Mouse (Mus musculus) neural tube, embryonic 12.5 days (tissue): ENCODE results near the gene Kifc1. TPM values are rescaled to one million over a fixed set of nuclear protein-coding genes. Genes with fewer than 3 reads are reported as not detected.

Source experiments
- ATAC-seq: fragments of 200-750 bp; cut with Nextera tagmentation; 2 replicates; pipeline ENCODE4 v1.8.0; 2017; ENCODE audit warnings: low read depth, mild to moderate bottlenecking, moderate TSS enrichment, moderate library complexity; ENCODE audit not compliant: low FRiP score
- H3K27ac ChIP-seq: fragments of 300-500 bp; sonication (generic); 2 replicates; pipeline ENCODE4 v1.5.1; 2016
- H3K27me3 ChIP-seq: fragments of 300-500 bp; sonication (generic); replicated peaks from 2 replicates; pipeline ENCODE4 v1.6.1; 2016; ENCODE audit warnings: mild to moderate bottlenecking
- H3K36me3 ChIP-seq: fragments of 300-500 bp; sonication (generic); 2 replicates; pipeline ENCODE4 v1.6.1; 2016; ENCODE audit warnings: mild to moderate bottlenecking
- H3K4me1 ChIP-seq: fragments of 300-500 bp; sonication (generic); 2 replicates; pipeline ENCODE4 v1.6.1; 2016
- H3K4me2 ChIP-seq: fragments of 300-500 bp; sonication (generic); replicated peaks from 2 replicates; pipeline ENCODE4 v1.6.1; 2016; ENCODE audit warnings: mild to moderate bottlenecking
- H3K4me3 ChIP-seq: fragments of 300-500 bp; sonication (generic); 2 replicates; pipeline ENCODE4 v1.5.1; 2016
- H3K9ac ChIP-seq: fragments of 300-500 bp; sonication (generic); 2 replicates; pipeline ENCODE4 v1.6.1; 2016; ENCODE audit warnings: mild to moderate bottlenecking
- H3K9me3 ChIP-seq: fragments of 300-500 bp; sonication (generic); 2 replicates; pipeline ENCODE4 v1.6.1; 2016; ENCODE audit warnings: mild to moderate bottlenecking
- WGBS: fragments of 180-500 bp; shearing (Covaris S2); methylation state at CpG from one replicate; pipeline ENCODE4 v1.1.7; 2016; 5-methylcytosine and 5-hydroxymethylcytosine counted together
- microRNA-seq: library from miRNA; unstranded; fragments of <30 nt; microRNA quantifications from one replicate; pipeline ENCODE4, GENCODE M21; 2017
- polyA plus RNA-seq: library from polyadenylated mRNA; unstranded; fragments of >200 nt; fragmentation: Nextera tagmentation; extraction: Ambion mirVana; gene quantifications from 2 replicates; pipeline ENCODE4 v1.2.1, GENCODE M21; 2016

Kifc1 gene
- polyA plus RNA-seq, 1 experiment from 2014 or later = 2.6 TPM

- Histone ChIP-seq H3K4me2 (no peak overlapping the region), H3K36me3 (no peaks in the 10 kb centered on the region), H3K4me1 (no peaks in the 10 kb centered on the region), H3K27me3 (no peaks in the 10 kb centered on the region), H3K9me3 (no peaks in the 10 kb centered on the region), H3K4me3 (no peak overlapping the region), H3K9ac (no peak overlapping the region), H3K27ac (no peak overlapping the region)
- 48% methylated on average over 9 of the region's 9 CpGs for WGBS
- no peak for ATAC-seq
Measured at GRCm38 (mm10) chr17:33865330-33866030, 25.0 kb downstream of the Kifc1 start.

DNA sequence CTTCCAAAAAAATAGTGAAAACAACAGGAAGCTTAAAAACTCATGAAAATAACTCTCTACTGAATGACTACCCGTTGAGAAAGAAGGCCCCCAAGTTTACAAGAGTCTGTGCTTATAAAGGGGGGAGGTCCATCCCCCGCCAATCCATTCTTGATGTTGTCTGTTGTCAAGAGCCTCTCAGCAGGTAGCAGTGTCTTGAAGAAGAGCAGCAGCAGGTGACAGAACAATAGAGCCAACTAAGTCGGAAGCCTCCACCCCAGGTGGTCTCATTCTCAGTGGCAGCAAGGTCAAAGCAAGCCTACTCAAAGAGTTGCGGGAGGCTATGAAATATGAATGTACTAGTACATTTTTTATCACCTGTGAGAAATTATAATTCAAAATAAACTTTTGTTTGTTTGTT, 32.6 kb downstream of the Kifc1 start:
- 63% methylated on average over 4 of the region's 4 CpGs for WGBS
- Histone ChIP-seq H3K27me3 (no peaks in the 10 kb centered on the region), H3K9ac (no peak overlapping the region), H3K9me3 (0 out of 2 replicates have a peak, but pooled peaks cover 4% of the 10 kb centered on the region), H3K27ac (no peak overlapping the region), H3K4me3 (no peak overlapping the region), H3K4me1 (no peaks in the 10 kb centered on the region), H3K4me2 (no peak overlapping the region), H3K36me3 (no peaks in the 10 kb centered on the region)
- no peak for ATAC-seq

- H3K9ac ChIP-seq = no peak overlapping the region
- no peaks in the 10 kb centered on the region for H3K27me3 ChIP-seq
- ATAC-seq = no peak
- no peak overlapping the region for H3K4me2 ChIP-seq
- H3K4me3 ChIP-seq = no peak overlapping the region
- no peak overlapping the region for H3K27ac ChIP-seq
- no peaks in the 10 kb centered on the region for H3K4me1 ChIP-seq
- WGBS = 85% methylated on average over 1 of the region's 1 CpGs
- H3K9me3 ChIP-seq = no peaks in the 10 kb centered on the region
- H3K36me3 ChIP-seq = peaks cover 29% of the 10 kb centered on the region
Measured at GRCm38 (mm10) chr17:33851331-33851730, 39.1 kb downstream of the Kifc1 start.

DNA sequence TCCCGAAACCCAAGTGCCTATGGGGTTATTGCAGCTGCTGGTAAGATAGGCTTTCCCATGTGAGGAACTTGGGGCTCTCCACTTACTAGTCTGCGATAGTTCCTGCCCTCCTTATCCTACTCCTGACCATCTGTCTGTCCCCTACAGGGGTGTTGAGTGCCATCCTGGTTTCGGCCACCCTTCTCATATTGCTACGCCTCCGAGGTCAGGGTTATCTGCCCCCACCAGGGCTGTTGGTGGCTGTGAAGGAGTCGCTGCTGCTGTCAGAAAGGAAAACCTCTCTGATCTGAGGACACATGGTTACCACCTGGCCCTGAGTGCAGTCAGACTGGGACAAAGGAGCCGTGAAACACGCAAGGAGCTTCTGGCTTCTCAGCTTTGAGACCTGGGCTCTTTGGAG, 42.3 kb downstream of the Kifc1 start:
- 83% methylated on average over 8 of the region's 8 CpGs for WGBS
- Histone ChIP-seq H3K27ac (no peak overlapping the region), H3K4me3 (no peak overlapping the region), H3K4me1 (peaks cover 14% of the 10 kb centered on the region), H3K36me3 (peaks cover 29% of the 10 kb centered on the region), H3K9me3 (no peaks in the 10 kb centered on the region), H3K27me3 (no peaks in the 10 kb centered on the region), H3K4me2 (no peak overlapping the region), H3K9ac (no peak overlapping the region)
- ATAC-seq = no peak

- H3K4me3 ChIP-seq = no peak overlapping the region
- H3K4me1 ChIP-seq = peaks cover 14% of the 10 kb centered on the region
- peak overlapping the region; percentile 35; the same call in 1 of the 2 replicates for H3K9ac ChIP-seq
- 59% methylated on average over 1 of the region's 1 CpGs for WGBS
- H3K27ac ChIP-seq = no peak overlapping the region
- no peaks in the 10 kb centered on the region for H3K27me3 ChIP-seq
- ATAC-seq = no peak
- peak overlapping the region; percentile 73 for H3K4me2 ChIP-seq
- H3K9me3 ChIP-seq = no peaks in the 10 kb centered on the region
- peaks cover 19% of the 10 kb centered on the region for H3K36me3 ChIP-seq
Measured at GRCm38 (mm10) chr17:33844196-33844595, 46.3 kb downstream of the Kifc1 start.

DNA sequence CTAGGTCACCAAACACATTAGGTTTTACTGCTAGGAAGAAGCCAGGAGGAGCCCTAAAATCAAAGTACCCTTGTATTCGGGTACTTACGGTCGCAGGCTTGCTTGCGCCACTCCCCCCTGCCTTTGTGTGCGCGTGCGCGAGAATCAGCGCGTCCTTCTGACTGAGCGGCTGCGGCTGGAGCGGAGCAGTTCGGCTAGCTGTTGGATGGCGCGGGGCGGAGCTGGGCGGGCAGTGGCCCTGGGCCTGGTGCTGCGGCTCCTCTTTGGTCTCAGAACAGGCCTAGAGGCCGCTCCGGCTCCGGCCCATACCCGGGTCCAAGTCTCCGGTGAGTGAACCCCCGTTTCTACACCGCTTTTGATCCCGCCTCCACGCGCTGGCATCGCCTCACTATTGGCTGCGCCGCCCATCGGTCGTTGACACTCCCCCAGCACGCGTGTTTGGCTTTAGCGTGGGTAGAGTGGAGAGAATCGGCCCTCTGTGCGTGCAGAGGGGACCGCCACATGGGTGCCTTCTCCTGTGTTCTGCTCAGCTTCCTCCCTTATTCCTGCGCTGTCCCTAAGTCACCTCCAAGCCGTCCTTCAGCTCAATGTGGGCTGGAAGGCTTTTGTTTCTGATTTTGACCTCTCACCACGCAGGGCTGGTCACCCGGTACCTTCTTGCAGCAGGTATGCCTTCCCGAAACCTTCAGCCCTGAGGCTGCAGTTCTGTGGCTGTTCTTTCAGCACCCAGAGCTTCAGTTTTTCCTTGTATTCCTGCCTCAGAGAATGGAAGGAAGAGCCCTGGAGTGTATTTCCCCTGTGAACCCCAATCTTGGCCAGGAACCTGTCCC, 47.3 kb downstream of the Kifc1 start, which contains the start of gene Cd320:
Cd320 (plus strand) TSS at position 126 of the 830 bp plus-strand sequence.
- Histone ChIP-seq H3K36me3 (peaks cover 20% of the 10 kb centered on the region), H3K4me3 (peak within 1 kb of the TSS; percentile 65), H3K4me2 (peak within 1 kb of the TSS; percentile 73), H3K27me3 (no peaks in the 10 kb centered on the region), H3K4me1 (peaks cover 14% of the 10 kb centered on the region), H3K27ac (no peak within 1 kb of the TSS), H3K9ac (peak within 1 kb of the TSS; percentile 59), H3K9me3 (no peaks in the 10 kb centered on the region)
- ATAC-seq = peak; percentile 94
- WGBS = under 1% methylated on average over 45 of the region's 45 CpGs

- Histone ChIP-seq H3K27me3 (no peaks in the 10 kb centered on the region), H3K4me1 (peaks cover 8% of the 10 kb centered on the region), H3K4me3 (no peak overlapping the region), H3K9me3 (no peaks in the 10 kb centered on the region), H3K27ac (no peak overlapping the region), H3K9ac (no peak overlapping the region), H3K4me2 (no peak overlapping the region), H3K36me3 (peaks cover 48% of the 10 kb centered on the region)
- no peak for ATAC-seq
- 92% methylated on average over 10 of the region's 10 CpGs for WGBS
Measured at GRCm38 (mm10) chr17:33829561-33829960, 60.9 kb downstream of the Kifc1 start.

DNA sequence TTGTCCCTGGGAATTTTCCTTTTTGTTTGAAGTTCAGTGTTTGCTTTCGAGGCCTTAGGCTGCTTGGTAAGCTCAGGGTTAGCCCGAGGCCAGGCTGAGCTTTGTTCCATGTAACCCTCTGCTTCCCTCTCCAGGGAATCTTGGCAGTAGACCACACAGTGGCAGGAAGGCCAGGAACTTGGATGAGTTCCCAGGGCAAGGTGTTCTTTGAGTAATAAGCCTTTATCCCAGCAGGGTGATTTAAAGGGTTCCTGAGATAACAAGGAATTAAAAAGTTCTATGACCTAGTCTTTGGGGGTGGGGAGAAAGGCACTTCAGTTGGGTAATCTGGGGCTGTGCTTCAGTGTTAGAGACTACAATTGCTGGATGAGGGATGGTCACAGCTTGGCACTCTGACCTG, 61.6 kb downstream of the Kifc1 start:
- Histone ChIP-seq H3K4me3 (no peak overlapping the region), H3K4me2 (no peak overlapping the region), H3K9ac (no peak overlapping the region), H3K27ac (no peak overlapping the region), H3K27me3 (no peaks in the 10 kb centered on the region), H3K9me3 (no peaks in the 10 kb centered on the region), H3K4me1 (peaks cover 8% of the 10 kb centered on the region), H3K36me3 (peaks cover 42% of the 10 kb centered on the region)
- 83% methylated on average over 2 of the region's 2 CpGs for WGBS
- ATAC-seq = no peak

DNA sequence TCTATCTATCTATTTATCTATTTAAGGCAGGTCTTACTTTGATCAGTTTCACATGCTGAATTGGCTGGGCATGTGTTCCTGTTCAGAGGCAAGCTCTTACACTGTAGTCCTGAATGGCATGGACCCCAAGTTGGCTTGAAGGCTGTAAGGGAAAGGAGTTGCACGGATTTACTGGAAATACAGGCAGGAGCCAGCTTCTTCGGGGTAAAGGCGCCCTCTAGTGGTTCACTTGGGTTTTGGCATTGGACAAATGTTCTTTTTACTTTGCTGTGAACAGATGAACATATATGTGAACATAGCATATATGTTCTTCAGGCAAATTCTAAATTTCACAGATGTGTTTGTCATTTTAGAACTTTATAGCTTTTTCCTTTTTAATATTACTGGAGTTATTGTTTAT, 63.6 kb downstream of the Kifc1 start:
- H3K4me2 ChIP-seq = no peak overlapping the region
- no peak for ATAC-seq
- no peak overlapping the region for H3K27ac ChIP-seq
- H3K4me1 ChIP-seq = peaks cover 25% of the 10 kb centered on the region
- H3K9me3 ChIP-seq = no peaks in the 10 kb centered on the region
- 0% methylated on average over 3 of the region's 3 CpGs for WGBS
- H3K36me3 ChIP-seq = peaks cover 36% of the 10 kb centered on the region
- no peaks in the 10 kb centered on the region for H3K27me3 ChIP-seq
- H3K9ac ChIP-seq = no peak overlapping the region
- no peak overlapping the region for H3K4me3 ChIP-seq

Small RNA genes within 50 kb of the gene (microRNA-seq; reads per million reads assigned to microRNA genes)
- gene Gm27740 = not detected

Other genes starting within 250 kb of the Kifc1 start
- 369 and 408 TPM in 2 replicates for gene Hnrnpm, start 203.8 kb downstream of the Kifc1 start, polyA plus RNA-seq
- gene March2, start 172.0 kb downstream of the Kifc1 start, polyA plus RNA-seq = 55.7 and 61.1 TPM in 2 replicates
- gene Rab11b, start 130.1 kb downstream of the Kifc1 start, polyA plus RNA-seq = 412 and 463 TPM in 2 replicates
- 17.7 TPM in 2 replicates for gene Angptl4, start 108.8 kb downstream of the Kifc1 start, polyA plus RNA-seq
- gene Kank3, start 80.1 kb downstream of the Kifc1 start, polyA plus RNA-seq = 31.5 and 32.3 TPM in 2 replicates
- gene Rps28, start 66.1 kb downstream of the Kifc1 start, polyA plus RNA-seq = 672 and 679 TPM in 2 replicates
- 458 and 461 TPM in 2 replicates for gene Ndufa7, start 66.1 kb downstream of the Kifc1 start, polyA plus RNA-seq
- 59.3 and 61.8 TPM in 2 replicates for gene Cd320, start 47.6 kb downstream of the Kifc1 start, polyA plus RNA-seq
- gene Gm7029, start 16.8 kb downstream of the Kifc1 start, polyA plus RNA-seq = not detected in 2 replicates
- gene Platr17, start 14.5 kb upstream of the Kifc1 start, polyA plus RNA-seq = not detected in 2 replicates
- gene Daxx, start 18.8 kb upstream of the Kifc1 start, polyA plus RNA-seq = 60.3 and 62.1 TPM in 2 replicates
- 23.6 and 23.9 TPM in 2 replicates for gene Tapbp, start 25.2 kb upstream of the Kifc1 start, polyA plus RNA-seq
- 21.9 and 24.1 TPM in 2 replicates for gene Zbtb22, start 25.2 kb upstream of the Kifc1 start, polyA plus RNA-seq
- 64.3 and 68.1 TPM in 2 replicates for gene Rgl2, start 38.9 kb upstream of the Kifc1 start, polyA plus RNA-seq
- 184 and 191 TPM in 2 replicates for gene Pfdn6, start 49.7 kb upstream of the Kifc1 start, polyA plus RNA-seq
- 38.4 and 39.7 TPM in 2 replicates for gene Wdr46, start 50.0 kb upstream of the Kifc1 start, polyA plus RNA-seq
- gene B3galt4, start 60.8 kb upstream of the Kifc1 start, polyA plus RNA-seq = 7.9 and 8.3 TPM in 2 replicates
- gene Vps52, start 65.2 kb upstream of the Kifc1 start, polyA plus RNA-seq = 66.0 and 66.5 TPM in 2 replicates
- gene Rps18, start 65.3 kb upstream of the Kifc1 start, polyA plus RNA-seq = 914 and 923 TPM in 2 replicates
- 15.2 and 16.8 TPM in 2 replicates for gene H2-K1, start 109.7 kb upstream of the Kifc1 start, polyA plus RNA-seq
- gene Ring1, start 134.0 kb upstream of the Kifc1 start, polyA plus RNA-seq = 25.9 and 30.7 TPM in 2 replicates
- 61.3 and 70.6 TPM in 2 replicates for gene H2-Ke6, start 137.4 kb upstream of the Kifc1 start, polyA plus RNA-seq
- 172 and 173 TPM in 2 replicates for gene Slc39a7, start 141.0 kb upstream of the Kifc1 start, polyA plus RNA-seq
- 65.2 and 69.1 TPM in 2 replicates for gene Rxrb, start 141.2 kb upstream of the Kifc1 start, polyA plus RNA-seq
- gene Col11a2, start 148.8 kb upstream of the Kifc1 start, polyA plus RNA-seq = 5.7 and 6.3 TPM in 2 replicates
- 0.44 and 0.50 TPM in 2 replicates for gene H2-Oa, start 201.7 kb upstream of the Kifc1 start, polyA plus RNA-seq
- gene H2-DMa, start 228.9 kb upstream of the Kifc1 start, polyA plus RNA-seq = 12.3 and 15.0 TPM in 2 replicates
- 135 and 141 TPM in 2 replicates for gene Brd2, start 232.0 kb upstream of the Kifc1 start, polyA plus RNA-seq